Mouse (Mus musculus): ENCODE measurements around the gene Synj1.

Gene Synj1

GRCm38 (mm10) chr16:90941246-90941645, 69.9 kb downstream of the Synj1 start:
- no peak for DNase-seq

GRCm38 (mm10) chr16:90934687-90935328, 76.3 kb downstream of the Synj1 start, which contains the start of gene Cfap298:
TSS of gene Cfap298 (minus strand) at chr16:90935114.
- peak; percentile 95 to 96 for DNase-seq

- DNase-seq = peak in 1 of 2 experiments; percentile 80
Measured at GRCm38 (mm10) chr16:90934193-90934686, 76.9 kb downstream of the Synj1 start.

GRCm38 (mm10) chr16:90933534-90934176, 77.5 kb downstream of the Synj1 start:
- no peak for DNase-seq

- DNase-seq = no peak
Measured at GRCm38 (mm10) chr16:90927446-90927845, 83.7 kb downstream of the Synj1 start.

- DNase-seq = peak; percentile 85 to 87
Measured at GRCm38 (mm10) chr16:90925461-90925860, 85.6 kb downstream of the Synj1 start.

GRCm38 (mm10) chr16:90924606-90925370, 86.3 kb downstream of the Synj1 start:
- DNase-seq = no peak

GRCm38 (mm10) chr16:90921471-90922159, 89.5 kb downstream of the Synj1 start:
- peak; percentile 90 to 93 for DNase-seq

GRCm38 (mm10) chr16:90917156-90917555, 94.0 kb downstream of the Synj1 start:
- DNase-seq = no peak

- no peak for DNase-seq
Measured at GRCm38 (mm10) chr16:90916040-90916481, 95.0 kb downstream of the Synj1 start.

- no peak for DNase-seq
Measured at GRCm38 (mm10) chr16:90911766-90912165, 99.3 kb downstream of the Synj1 start.

GRCm38 (mm10) chr16:90910855-90911533, 100.1 kb downstream of the Synj1 start:
- no peak for DNase-seq

GRCm38 (mm10) chr16:90907250-90907649, 103.9 kb downstream of the Synj1 start:
- DNase-seq = no peak

- DNase-seq = no peak
Measured at GRCm38 (mm10) chr16:90903300-90903699, 107.8 kb downstream of the Synj1 start.

- no peak for DNase-seq
Measured at GRCm38 (mm10) chr16:90901364-90901763, 109.7 kb downstream of the Synj1 start.

- no peak for DNase-seq
Measured at GRCm38 (mm10) chr16:90899498-90899897, 111.6 kb downstream of the Synj1 start.

GRCm38 (mm10) chr16:90897651-90898050, 113.5 kb downstream of the Synj1 start:
- no peak for DNase-seq

GRCm38 (mm10) chr16:90893792-90894191, 117.3 kb downstream of the Synj1 start:
- DNase-seq = no peak

- no peak for DNase-seq
Measured at GRCm38 (mm10) chr16:90893019-90893418, 118.1 kb downstream of the Synj1 start.

- DNase-seq = no peak
Measured at GRCm38 (mm10) chr16:90892081-90892480, 119.0 kb downstream of the Synj1 start.

- no peak for DNase-seq
Measured at GRCm38 (mm10) chr16:90891601-90892000, 119.5 kb downstream of the Synj1 start.

GRCm38 (mm10) chr16:90890683-90891082, 120.4 kb downstream of the Synj1 start:
- no peak for DNase-seq

Data from cerebellum, postnatal 14 days (tissue).